Mouse (Mus musculus) spleen, postnatal 4 days (tissue): ENCODE results near the gene Bysl.
A peak's percentile ranks its signal among the peaks of the same experiment; 100 is the strongest.
"Not testable (repeated sequence)": the region's sequence is repeated elsewhere in the genome, so short reads cannot be mapped to it uniquely, and the experiment has no call there.

Experiments
- DNase-seq, 2 experiments: peaks; one replicate each; pipeline ENCODE4 v3.0.0; 2022; ENCODE audit warnings: low spot score in 2 of 2

Gene Bysl

DNA sequence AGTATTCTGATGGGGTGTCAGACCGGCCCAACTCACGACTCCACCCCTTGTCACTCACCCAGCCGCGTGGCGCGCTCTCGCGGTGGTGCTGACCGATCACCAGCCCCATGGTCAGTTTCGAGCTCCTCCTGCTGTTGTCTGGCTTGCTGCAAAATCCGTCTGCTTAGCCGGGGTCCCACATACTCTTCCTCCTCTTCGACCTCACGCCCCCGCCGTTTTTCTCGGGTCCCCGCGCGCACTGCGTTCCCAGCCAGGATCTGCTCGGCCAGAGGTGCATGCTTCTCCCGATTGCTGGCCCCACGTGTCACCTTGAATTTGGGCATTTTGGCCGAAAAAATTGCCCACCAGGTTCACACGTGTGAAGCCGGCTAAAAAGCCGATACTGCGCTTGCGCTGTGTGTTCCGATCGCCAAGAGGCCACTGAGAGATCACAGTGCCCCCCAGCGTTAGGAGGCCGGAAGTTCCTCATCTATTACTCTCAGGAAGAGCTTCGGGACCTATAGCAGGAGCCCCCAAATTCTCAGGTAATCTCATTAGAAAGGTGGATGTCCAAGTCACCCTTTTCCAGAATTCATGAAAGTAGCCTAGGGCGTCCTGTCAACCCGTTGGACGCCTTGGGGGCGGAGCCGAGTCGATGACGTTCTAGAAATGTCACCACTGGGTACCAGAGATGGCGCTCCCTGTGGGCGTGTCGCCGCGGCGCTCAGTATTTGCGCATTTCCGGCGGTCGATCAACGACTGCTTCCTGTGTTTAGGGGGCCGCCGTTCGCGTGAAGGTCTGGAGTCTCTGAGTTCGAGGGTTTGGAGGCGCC, at the start of gene Bysl, which contains the start of the genes Med20 and Gm20517:
TSS of gene Bysl (minus strand) at position 644 of the 812 bp plus-strand sequence.
TSS of gene Med20 (plus strand) at position 734 of the 812 bp plus-strand sequence.
TSS of gene Gm20517 (plus strand) at position 741 of the 812 bp plus-strand sequence.
- DNase-seq = peak; percentile 96 to 97

GRCm38 (mm10) chr17:47658741-47659243, 47.5 kb upstream of the Bysl start:
- DNase-seq = no peak

GRCm38 (mm10) chr17:47657901-47658300, 46.6 kb upstream of the Bysl start:
- DNase-seq = no peak

- DNase-seq = no peak
These were observed 44.4 kb upstream of the Bysl start for GRCm38 (mm10) chr17:47655697-47656096.

- DNase-seq = not testable (repeated sequence)
These were observed 43.1 kb upstream of the Bysl start for GRCm38 (mm10) chr17:47654346-47654745.

- DNase-seq = no peak
These were observed 40.7 kb upstream of the Bysl start for GRCm38 (mm10) chr17:47651953-47652352.

DNA sequence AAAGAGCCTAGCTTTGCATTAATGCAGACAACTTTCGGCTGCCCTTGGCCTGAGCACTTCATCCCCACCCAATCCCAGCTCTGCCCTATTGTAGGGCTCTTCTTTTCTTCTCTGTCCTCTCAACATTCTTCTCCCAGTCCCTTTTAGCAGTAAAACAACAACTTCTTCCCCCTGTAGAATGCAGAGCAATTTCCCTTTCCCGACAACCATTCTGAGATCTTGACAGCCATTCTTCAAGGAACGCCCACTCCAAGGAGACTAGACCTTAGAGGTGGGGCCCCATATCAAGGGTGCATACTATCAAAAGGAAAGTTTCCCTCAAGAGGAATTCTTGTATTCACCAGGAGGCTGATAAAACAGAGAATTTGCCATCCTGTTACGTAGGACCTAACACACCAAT, 37.7 kb upstream of the Bysl start:
- DNase-seq = no peak

DNA sequence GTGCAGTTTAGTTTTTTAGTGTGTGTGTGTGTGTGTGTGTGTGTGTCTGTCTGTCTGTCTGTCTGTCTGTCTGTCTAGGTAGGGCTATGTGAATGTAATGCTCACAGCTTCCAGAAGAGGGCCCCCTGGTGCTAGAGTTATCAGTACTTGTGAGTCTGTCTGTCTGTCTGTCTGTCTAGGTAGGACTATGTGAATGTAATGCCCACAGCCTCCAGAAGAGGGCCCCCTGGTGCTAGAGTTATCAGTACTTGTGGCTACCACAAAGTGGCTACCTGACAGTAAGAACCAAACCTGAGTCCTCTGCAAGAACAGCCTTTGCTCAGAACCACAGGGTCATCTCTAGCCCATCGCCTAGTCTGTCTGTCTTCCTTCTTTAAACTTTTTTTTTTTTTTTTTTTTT, 35.4 kb upstream of the Bysl start:
- peak; percentile 72 to 86 for DNase-seq

GRCm38 (mm10) chr17:47642992-47643391, 31.7 kb upstream of the Bysl start:
- no peak for DNase-seq

- no peak for DNase-seq
These were observed 22.9 kb upstream of the Bysl start for GRCm38 (mm10) chr17:47633999-47634770.

GRCm38 (mm10) chr17:47632181-47632840, 21.0 kb upstream of the Bysl start:
- no peak for DNase-seq

- DNase-seq = no peak
These were observed 19.4 kb upstream of the Bysl start, which contains the start of gene Usp49 for GRCm38 (mm10) chr17:47630678-47631065. Usp49 (plus strand) TSS chr17:47630690.

DNA sequence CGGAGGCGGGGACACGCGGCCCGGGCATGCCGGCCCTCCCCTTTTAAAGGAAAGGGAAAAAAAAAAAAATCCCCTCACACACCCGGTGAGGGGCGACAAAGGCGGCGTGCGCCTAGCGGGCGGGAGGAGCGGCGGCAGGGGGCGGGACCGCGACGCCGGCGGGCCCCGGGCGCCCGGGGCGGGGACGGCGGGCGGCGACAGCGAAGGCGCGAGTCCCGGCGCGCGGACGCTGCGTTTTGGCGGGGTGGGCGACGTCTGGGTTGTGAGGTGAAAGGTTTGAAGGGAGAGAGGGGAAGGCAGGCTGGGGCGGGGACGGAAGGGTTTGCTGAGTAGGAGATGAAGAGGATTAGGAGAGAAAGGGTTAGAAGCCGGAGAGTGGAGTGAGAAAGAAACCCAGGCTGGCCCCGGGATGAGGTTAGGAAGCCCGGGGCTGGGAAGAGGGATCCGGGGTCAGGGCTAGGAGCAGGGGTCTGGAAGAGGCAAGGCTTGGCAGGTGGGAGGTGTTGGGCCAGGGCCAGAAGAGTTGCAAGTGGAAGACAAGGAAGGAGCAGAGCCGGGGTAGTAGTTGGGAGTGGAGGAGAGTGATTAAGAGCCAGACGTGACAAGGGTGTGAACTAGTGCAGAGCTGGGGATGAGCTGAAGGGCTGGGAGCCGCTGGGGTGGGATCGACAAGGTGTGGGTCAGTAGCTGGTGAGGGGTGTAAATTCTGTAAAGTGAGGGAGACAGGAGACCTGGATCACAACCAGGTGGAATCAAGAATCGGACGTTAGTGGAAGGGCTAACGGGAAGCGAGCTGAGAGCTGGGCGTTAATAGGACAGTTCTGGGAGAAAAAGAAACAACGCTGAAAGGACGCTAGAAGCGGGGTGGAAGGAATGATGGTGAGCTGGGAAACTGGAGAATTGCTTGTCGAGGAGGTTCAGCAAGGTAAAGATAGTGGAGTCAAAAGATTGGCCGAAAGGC, 18.7 kb upstream of the Bysl start:
- peak; percentile 62 to 84 for DNase-seq

GRCm38 (mm10) chr17:47628851-47629676, 17.8 kb upstream of the Bysl start:
- DNase-seq = peak; percentile 97

- no peak for DNase-seq
These were observed 16.5 kb upstream of the Bysl start for GRCm38 (mm10) chr17:47627791-47628190.

DNA sequence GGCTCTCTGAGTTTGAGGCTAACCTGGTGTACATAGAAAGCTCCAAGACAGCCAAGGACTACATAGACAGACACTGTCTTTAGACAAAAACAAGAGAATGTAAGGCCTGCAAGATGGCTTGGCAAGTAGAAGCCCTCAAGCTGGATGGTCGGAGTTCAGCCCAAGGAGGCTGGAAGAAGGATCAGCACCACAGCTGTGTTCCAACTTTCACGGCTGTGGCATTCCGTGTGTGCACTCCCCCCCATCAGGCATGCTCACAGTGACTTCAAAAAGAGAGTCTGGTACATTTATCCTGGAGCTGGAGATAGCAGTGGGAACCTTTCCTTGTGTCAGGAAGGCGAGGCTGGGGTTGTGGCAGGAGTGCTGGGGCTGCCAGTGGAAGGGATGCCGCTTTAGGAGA, 14.7 kb upstream of the Bysl start:
- DNase-seq = no peak

- DNase-seq = no peak
These were observed 13.8 kb upstream of the Bysl start for GRCm38 (mm10) chr17:47625088-47625487.

DNA sequence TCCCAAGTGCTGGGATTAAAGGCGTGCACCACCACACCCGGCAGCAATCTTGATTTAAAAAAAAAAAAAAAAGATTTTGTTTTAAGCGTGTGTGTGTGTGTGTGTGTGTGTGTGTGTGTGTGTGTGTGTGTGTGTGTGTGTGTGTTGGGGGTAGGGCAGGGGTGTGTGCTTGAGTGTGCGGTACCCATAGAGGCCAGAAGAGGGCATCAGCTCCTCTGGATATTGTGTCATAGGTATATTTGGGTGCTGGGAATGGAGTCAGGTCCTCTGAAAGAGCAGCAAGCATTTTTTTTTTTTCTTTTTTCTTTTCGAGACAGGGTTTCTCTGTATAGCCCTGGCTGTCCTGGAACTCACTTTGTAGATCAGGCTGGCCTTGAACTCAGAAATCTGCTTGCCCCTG, 13.3 kb upstream of the Bysl start:
- DNase-seq = not testable (repeated sequence)

GRCm38 (mm10) chr17:47622912-47623554, 11.7 kb upstream of the Bysl start:
- DNase-seq = no peak
